Mouse (Mus musculus): Measurements from ENCODE around the gene Trim2. TPM values are rescaled to one million over a fixed set of nuclear protein-coding genes. Genes with fewer than 3 reads are reported as not detected.

The Trim2 gene
- polyA plus RNA-seq, 1 experiment from 2014 or later, result 25.5 TPM

DNA sequence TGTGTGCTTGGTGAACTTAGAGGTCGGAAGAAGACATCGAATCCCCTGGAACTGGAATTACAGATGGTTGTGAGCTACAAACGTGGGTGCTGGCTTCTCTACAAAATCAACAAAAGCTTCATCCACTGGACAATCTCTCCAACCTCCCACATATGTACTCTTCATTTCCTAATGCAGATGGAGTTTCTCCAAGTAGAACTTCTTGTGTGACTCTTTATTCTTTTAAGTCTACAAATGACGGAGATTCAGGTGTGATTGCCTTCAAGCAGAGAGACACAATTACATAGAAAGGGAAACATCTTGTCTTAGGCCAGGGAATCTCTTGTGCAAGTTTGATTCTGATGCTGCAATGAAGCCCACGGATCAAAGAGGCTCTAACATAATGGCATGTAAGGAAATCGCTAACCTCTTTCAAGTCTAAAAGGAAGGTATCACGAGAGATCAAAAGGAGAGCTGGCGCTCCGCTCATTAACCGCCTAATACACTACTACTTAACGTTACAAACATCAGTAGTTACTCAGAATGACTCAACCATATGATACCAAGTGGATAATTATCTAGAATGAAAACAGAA lies 133.0 kb downstream of the Trim2 start, which contains the start of gene Gm6525:
TSS of gene Gm6525 (plus strand) at position 524 of the 574 bp plus-strand sequence.
- WGBS, result 70% methylated on average over 11 of the region's 11 CpGs
- no peaks in the 10 kb centered on the region for H3K4me1 ChIP-seq
- peaks cover 21% of the 10 kb centered on the region for H3K36me3 ChIP-seq
- H3K4me2 ChIP-seq, result no peak within 1 kb of the TSS
- H3K9ac ChIP-seq, result no peak within 1 kb of the TSS
- no peak for ATAC-seq (ENCODE audit: insufficient number of reproducible peaks, insufficient read depth, low FRiP score, low TSS enrichment, low read depth)
- H3K27me3 ChIP-seq, result no peaks in the 10 kb centered on the region
- no peaks in the 10 kb centered on the region for H3K9me3 ChIP-seq
- H3K4me3 ChIP-seq, result no peak within 1 kb of the TSS
- no peak within 1 kb of the TSS for H3K27ac ChIP-seq

DNA sequence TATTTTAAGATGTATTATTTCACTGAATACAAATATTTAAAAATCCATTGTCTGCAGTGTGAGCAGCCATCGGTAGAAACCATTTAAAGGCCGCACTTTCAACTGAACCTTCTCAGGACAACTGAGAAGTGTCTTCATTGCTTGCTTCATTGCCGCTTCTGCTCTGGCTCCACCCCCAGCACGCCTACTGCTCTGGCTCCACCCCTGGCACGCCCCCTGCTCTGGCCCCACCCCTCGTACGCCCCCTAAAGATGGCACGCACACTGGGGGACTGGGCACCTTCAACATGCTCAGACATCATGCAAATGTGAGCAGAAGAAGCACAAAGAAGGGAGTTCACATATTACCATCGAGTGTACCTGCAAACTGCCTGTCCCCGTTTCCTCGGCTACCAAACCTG lies 134.3 kb downstream of the Trim2 start:
- H3K36me3 ChIP-seq, result peaks cover 22% of the 10 kb centered on the region
- no peak for ATAC-seq (ENCODE audit: insufficient number of reproducible peaks, insufficient read depth, low FRiP score, low TSS enrichment, low read depth)
- H3K9ac ChIP-seq, result no peak overlapping the region
- 55% methylated on average over 11 of the region's 11 CpGs for WGBS
- no peak overlapping the region for H3K4me2 ChIP-seq
- no peak overlapping the region for H3K27ac ChIP-seq
- H3K9me3 ChIP-seq, result no peaks in the 10 kb centered on the region
- no peaks in the 10 kb centered on the region for H3K27me3 ChIP-seq
- no peaks in the 10 kb centered on the region for H3K4me1 ChIP-seq
- H3K4me3 ChIP-seq, result no peak overlapping the region

DNA sequence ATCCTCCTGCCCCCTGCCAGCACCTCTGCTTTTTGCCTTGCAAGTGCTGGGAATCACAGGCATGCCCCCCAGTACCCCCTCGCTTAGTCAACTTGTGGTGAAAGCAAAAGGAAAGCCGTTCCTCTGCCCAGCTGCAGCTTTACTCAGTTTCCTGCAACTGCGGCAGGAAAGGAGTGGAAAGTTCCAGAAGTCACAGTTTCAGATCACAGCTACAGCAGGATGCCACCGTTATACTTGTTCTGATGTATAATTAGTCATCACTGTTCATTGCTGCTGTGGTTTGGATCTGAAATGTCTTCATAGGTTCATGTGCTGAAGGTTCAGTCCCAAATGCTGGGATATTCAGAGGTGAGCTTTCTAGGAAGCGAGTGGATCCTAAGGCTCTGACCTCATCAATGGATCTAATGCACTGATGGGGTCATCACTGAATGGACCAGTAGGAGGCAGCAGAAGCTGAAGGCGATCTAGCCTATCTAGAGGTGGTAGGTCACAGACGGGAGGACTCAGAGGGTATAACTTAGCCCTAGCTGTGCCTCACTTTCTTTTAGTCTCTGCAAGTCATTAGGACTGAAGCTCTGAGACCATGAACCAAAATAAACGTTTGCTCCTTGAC lies 137.2 kb downstream of the Trim2 start:
- 70% methylated on average over 8 of the region's 8 CpGs for WGBS
- no peak for ATAC-seq (ENCODE audit: insufficient number of reproducible peaks, insufficient read depth, low FRiP score, low TSS enrichment, low read depth)
- no peak overlapping the region for H3K27ac ChIP-seq
- H3K36me3 ChIP-seq, result peaks cover 40% of the 10 kb centered on the region
- no peak overlapping the region for H3K4me2 ChIP-seq
- no peak overlapping the region for H3K4me3 ChIP-seq
- no peaks in the 10 kb centered on the region for H3K27me3 ChIP-seq
- H3K4me1 ChIP-seq, result no peaks in the 10 kb centered on the region
- H3K9ac ChIP-seq, result no peak overlapping the region
- no peaks in the 10 kb centered on the region for H3K9me3 ChIP-seq

DNA sequence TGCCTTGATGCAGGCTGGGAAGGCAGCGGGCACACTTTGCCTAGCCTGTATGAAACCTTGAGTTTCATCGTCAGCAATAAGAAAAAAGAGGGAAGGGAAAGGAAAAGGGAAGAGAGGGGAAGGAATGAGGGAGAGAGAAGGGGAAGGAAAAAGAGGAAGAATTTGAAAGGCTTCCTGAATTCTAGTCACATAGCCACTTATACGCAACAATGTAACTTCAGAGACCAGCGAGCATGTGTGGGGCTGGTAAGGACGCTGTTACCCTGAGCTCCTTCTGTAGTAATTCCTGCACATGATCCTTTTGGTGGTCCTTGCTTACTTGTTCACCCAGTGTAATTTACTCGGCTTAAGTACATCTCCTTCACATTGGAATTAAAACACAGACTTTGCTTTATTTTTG lies 137.7 kb downstream of the Trim2 start:
- H3K27ac ChIP-seq, result no peak overlapping the region
- no peaks in the 10 kb centered on the region for H3K4me1 ChIP-seq
- peaks cover 45% of the 10 kb centered on the region for H3K36me3 ChIP-seq
- no peak overlapping the region for H3K4me2 ChIP-seq
- H3K9me3 ChIP-seq, result no peaks in the 10 kb centered on the region
- H3K9ac ChIP-seq, result no peak overlapping the region
- H3K27me3 ChIP-seq, result no peaks in the 10 kb centered on the region
- no peak overlapping the region for H3K4me3 ChIP-seq
- no peak for ATAC-seq (ENCODE audit: insufficient number of reproducible peaks, insufficient read depth, low FRiP score, low TSS enrichment, low read depth)
- WGBS, result 88% methylated on average over 6 of the region's 6 CpGs

DNA sequence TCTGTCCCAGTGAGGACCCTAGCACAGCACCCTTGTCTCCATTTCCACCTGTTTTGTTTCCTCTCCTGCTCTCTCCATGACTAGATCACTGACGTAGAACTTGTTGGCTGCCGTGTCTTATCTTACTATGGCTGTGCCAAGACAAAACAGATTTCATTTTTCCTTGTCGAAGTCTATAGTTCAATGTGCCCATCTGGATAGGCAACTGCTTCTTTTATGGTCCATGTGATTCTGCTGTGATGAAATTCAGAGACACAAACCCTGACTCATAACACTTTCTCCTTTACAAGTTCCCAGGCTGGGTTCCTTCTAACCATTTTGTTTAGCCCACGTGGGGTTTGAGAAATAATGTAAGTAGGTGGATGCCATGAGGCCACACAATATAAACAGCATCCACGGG lies 140.6 kb downstream of the Trim2 start:
- no peaks in the 10 kb centered on the region for H3K9me3 ChIP-seq
- no peaks in the 10 kb centered on the region for H3K27me3 ChIP-seq
- H3K9ac ChIP-seq, result no peak overlapping the region
- no peak overlapping the region for H3K4me3 ChIP-seq
- WGBS, result 91% methylated on average over 5 of the region's 5 CpGs
- peaks cover 40% of the 10 kb centered on the region for H3K36me3 ChIP-seq
- H3K4me1 ChIP-seq, result no peaks in the 10 kb centered on the region
- no peak overlapping the region for H3K4me2 ChIP-seq
- ATAC-seq (ENCODE audit: insufficient number of reproducible peaks, insufficient read depth, low FRiP score, low TSS enrichment, low read depth), result no peak
- no peak overlapping the region for H3K27ac ChIP-seq

DNA sequence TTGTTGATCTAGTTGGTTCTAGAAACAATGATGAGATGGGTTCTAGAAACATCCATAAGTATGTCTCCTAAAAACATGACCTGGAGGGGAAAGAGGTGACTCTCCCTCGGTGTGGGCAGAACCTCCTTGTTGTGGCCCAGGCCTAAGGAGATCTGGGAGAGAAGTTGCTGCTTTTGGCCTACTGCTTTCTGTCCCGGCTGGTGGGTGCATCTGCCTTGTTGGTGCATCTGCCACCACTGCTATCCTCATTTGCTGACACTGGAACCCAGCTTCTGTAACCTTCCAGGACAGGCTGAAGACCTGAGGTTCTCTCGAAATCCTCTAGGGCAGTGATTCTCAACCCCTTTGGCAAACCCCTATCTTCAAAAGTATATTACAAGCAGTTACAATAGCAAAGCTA lies 141.3 kb downstream of the Trim2 start:
- Histone ChIP-seq H3K9me3 (no peaks in the 10 kb centered on the region), H3K9ac (no peak overlapping the region), H3K27ac (no peak overlapping the region), H3K27me3 (no peaks in the 10 kb centered on the region), H3K4me3 (no peak overlapping the region), H3K4me1 (no peaks in the 10 kb centered on the region), H3K36me3 (peaks cover 35% of the 10 kb centered on the region), H3K4me2 (no peak overlapping the region)
- 98% methylated on average over 3 of the region's 3 CpGs for WGBS
- no peak for ATAC-seq (ENCODE audit: insufficient number of reproducible peaks, insufficient read depth, low FRiP score, low TSS enrichment, low read depth)

DNA sequence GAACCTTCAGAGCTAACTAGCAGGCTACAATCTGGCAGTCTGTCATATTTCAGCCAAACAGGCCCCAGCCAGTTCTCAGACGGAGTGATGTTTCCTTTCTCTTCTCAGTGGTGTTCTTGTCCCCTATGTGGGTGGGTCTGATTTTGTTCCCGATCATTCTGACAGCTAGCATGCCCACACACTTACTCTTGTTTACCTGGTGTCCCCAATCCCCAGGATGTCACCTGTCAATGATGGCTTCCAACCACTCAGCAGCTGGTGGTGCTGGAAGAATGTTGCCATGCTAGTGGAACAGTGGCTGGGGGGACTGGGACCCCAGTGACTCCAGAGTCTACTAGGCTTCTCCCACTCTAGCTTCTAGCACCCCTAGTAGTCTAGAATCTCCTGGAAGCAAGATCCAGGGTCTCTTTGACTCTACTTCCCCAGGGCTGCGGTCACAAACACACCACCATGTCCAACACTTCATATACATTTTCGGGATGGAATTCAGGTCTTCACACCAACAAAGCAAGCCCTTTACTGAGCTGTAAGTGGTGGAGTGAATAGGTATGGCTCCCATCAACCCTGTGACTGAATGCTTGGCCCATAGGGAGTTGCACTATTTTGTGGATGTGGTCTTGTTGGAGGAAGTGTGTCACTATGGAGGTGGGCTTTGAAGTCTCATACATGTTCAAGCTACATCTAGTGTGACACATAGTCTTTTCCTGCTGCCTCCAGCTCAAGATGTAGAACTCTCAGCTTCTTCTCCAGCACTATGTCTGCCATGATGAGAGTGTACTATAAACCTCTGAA lies 148.9 kb downstream of the Trim2 start:
- Histone ChIP-seq H3K9me3 (no peaks in the 10 kb centered on the region), H3K4me2 (no peak overlapping the region), H3K9ac (no peak overlapping the region), H3K4me3 (no peak overlapping the region), H3K27ac (no peak overlapping the region), H3K4me1 (peaks cover 10% of the 10 kb centered on the region), H3K36me3 (0 out of 2 replicates have a peak, but pooled peaks cover 4% of the 10 kb centered on the region), H3K27me3 (no peaks in the 10 kb centered on the region)
- no peak for ATAC-seq (ENCODE audit: insufficient number of reproducible peaks, insufficient read depth, low FRiP score, low TSS enrichment, low read depth)
- 88% methylated on average over 4 of the region's 4 CpGs for WGBS

DNA sequence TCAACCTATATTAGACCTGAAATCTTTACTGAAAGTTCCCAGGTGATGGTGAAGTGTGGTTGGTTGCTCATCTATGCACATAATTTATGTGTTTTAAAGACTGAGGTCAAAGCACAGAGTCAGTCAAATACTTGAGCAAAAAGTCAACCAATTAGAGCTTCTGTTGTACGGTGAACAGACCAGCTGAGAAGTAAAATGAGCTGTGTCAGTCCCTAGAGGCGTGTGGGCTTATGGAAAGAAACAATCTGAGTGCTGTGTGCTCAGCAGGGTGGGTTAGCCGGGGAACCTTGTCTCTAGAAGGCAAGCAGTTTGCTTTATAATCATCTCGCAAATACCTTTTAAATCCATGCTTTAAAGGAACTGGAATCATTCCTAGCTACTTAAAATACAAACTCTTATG lies 149.7 kb downstream of the Trim2 start:
- H3K27ac ChIP-seq, result no peak overlapping the region

DNA sequence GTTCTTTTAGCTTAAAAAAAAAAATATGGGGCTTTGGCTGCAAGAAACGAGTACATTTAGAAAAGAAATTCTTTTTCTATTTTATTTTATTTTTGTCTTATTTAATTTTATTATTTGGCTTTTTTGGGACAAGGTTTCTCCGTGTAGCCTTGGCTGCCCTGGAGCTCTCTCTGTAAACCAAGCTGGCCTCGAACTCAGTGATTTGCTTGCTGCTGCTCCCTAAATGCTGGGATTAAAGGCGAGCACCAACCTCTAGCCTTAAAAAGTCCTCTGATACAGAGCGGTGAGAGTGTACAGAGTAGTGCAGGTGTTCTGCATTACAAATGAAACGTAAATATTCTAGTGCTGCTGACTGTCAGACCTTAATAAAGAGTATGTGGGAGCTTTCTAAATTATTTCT lies 150.6 kb downstream of the Trim2 start:
- Histone ChIP-seq H3K27me3 (no peaks in the 10 kb centered on the region), H3K9ac (no peak overlapping the region), H3K4me3 (peak overlapping the region; percentile 59), H3K4me2 (peak overlapping the region; percentile 93), H3K9me3 (no peaks in the 10 kb centered on the region), H3K4me1 (peaks cover 10% of the 10 kb centered on the region), H3K27ac (peak overlapping the region; percentile 52; the same call in 1 of the 2 replicates), H3K36me3 (0 out of 2 replicates have a peak, but pooled peaks cover 4% of the 10 kb centered on the region)
- no peak for ATAC-seq (ENCODE audit: insufficient number of reproducible peaks, insufficient read depth, low FRiP score, low TSS enrichment, low read depth)
- 26% methylated on average over 6 of the region's 6 CpGs for WGBS

More for the DNA sequence above, 149.7 kb downstream of the Trim2 start:
- no peaks in the 10 kb centered on the region for H3K27me3 ChIP-seq
- ATAC-seq (ENCODE audit: insufficient number of reproducible peaks, insufficient read depth, low FRiP score, low TSS enrichment, low read depth), result no peak
- peaks cover 10% of the 10 kb centered on the region for H3K4me1 ChIP-seq
- 0 out of 2 replicates have a peak, but pooled peaks cover 4% of the 10 kb centered on the region for H3K36me3 ChIP-seq
- no peak overlapping the region for H3K4me2 ChIP-seq
- whole genome bisulfite sequencing, result 31% methylated on average over 4 of the region's 4 CpGs
- no peak overlapping the region for H3K9ac ChIP-seq
- H3K4me3 ChIP-seq, result no peak overlapping the region
- H3K9me3 ChIP-seq, result no peaks in the 10 kb centered on the region

DNA sequence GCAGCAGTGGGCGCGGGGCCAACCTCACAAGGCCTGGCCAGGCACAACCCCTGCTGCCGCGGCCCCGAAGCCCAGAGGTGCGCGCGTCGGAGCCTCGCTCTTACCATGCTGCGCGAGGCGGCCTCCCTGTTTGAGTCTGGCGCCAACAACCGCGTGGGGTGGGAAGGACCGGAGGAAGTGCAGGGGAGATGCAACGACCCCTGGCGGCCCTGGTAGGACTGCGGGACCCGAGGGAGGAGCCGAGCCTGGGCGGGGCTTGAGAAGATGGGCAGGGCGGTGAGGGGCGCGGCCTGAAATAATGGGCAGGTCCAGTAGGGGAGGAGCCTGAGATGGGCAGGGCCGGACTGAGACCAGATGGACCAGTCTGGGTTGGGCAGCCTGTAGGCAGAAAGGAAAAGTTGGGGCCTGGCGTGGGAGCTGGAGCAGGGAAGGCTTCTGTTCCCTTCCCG lies 151.1 kb downstream of the Trim2 start, which contains the start of gene Mnd1:
TSS of gene Mnd1 (minus strand) at position 229 of the 449 bp plus-strand sequence.
- peak within 1 kb of the TSS; percentile 75 for H3K27ac ChIP-seq
- peak within 1 kb of the TSS; percentile 59 for H3K4me3 ChIP-seq
- H3K4me2 ChIP-seq, result peak within 1 kb of the TSS; percentile 93
- 0% methylated on average over 29 of the region's 29 CpGs for WGBS
- peaks cover 10% of the 10 kb centered on the region for H3K4me1 ChIP-seq
- no peaks in the 10 kb centered on the region for H3K27me3 ChIP-seq
- H3K36me3 ChIP-seq, result 0 out of 2 replicates have a peak, but pooled peaks cover 4% of the 10 kb centered on the region
- ATAC-seq (ENCODE audit: insufficient number of reproducible peaks, insufficient read depth, low FRiP score, low TSS enrichment, low read depth), result peak; percentile 92
- H3K9me3 ChIP-seq, result no peaks in the 10 kb centered on the region
- peak within 1 kb of the TSS; percentile 77 for H3K9ac ChIP-seq

DNA sequence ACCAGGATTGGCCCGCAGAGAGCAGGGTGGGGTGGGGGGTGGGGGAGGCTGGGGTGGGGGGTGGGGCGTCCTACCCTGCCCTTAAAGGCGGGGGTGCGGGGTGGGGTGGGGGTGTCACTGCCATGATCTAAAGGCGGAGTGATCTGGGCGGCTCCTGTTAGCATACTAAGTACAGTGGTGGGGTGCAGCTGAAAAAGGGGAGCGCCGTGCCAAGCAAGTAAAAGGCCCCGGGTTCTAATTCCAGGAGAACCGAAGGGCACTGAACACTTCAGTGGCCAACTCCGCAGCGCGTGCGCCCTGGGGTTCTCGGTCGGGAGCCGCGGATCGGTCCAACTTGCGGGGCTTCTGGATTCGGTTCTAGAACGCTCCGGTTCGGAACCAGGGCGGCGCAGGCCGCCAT lies 151.5 kb downstream of the Trim2 start:
- peak overlapping the region; percentile 59 for H3K4me3 ChIP-seq
- no peaks in the 10 kb centered on the region for H3K9me3 ChIP-seq
- peak overlapping the region; percentile 93 for H3K4me2 ChIP-seq
- under 1% methylated on average over 27 of the region's 27 CpGs for WGBS
- peak; percentile 17; the same call in 1 of the 2 replicates for ATAC-seq (ENCODE audit: insufficient number of reproducible peaks, insufficient read depth, low FRiP score, low TSS enrichment, low read depth)
- peak overlapping the region; percentile 75 for H3K27ac ChIP-seq
- peaks cover 10% of the 10 kb centered on the region for H3K4me1 ChIP-seq
- H3K27me3 ChIP-seq, result no peaks in the 10 kb centered on the region
- H3K36me3 ChIP-seq, result 0 out of 2 replicates have a peak, but pooled peaks cover 4% of the 10 kb centered on the region
- H3K9ac ChIP-seq, result peak overlapping the region; percentile 77

Measured in embryonic facial prominence, embryonic 13.5 days (tissue).